Mouse (Mus musculus) E14TG2a.4 (cell line): ENCODE measurements around the gene Ccl22.

Experiments used
- CTCF ChIP-seq: conservative IDR thresholded peaks from 2 replicates; pipeline ENCODE4 v1.5.1; 2014; ENCODE audit warnings: low read length
- NANOG ChIP-seq: IDR thresholded peaks from 2 replicates; pipeline ENCODE4 v1.6.1; 2014; ENCODE audit warnings: borderline replicate concordance, low read length, mixed read lengths
- POU5F1 ChIP-seq: IDR thresholded peaks from 2 replicates; pipeline ENCODE4 v1.6.1; 2014; ENCODE audit warnings: low read length, borderline replicate concordance

DNA sequence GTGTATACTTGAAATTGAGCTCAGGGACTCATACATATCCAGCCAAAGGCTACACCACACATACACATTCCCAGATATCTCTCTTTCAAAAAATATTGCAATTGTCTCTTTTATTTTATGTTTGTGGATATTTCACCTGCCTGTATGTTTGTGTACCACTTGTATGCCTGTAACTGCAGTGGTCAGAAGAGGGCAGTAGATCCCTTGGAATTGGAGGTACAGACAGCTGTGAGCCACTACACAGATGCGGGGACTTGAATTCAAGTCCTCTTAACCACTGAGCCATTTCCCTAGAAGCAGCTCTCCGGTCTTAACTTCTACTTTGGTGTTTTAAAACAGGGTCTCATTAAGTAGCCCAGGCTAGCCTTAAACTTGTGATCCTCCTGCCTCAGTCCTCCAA is 49.4 kb downstream of the Ccl22 start:
- TF ChIP-seq CTCF: no peak
- no peak for TF ChIP-seq NANOG
- TF ChIP-seq POU5F1: no peak
